Mouse (Mus musculus): ENCODE results near the gene Cln6.

The Cln6 gene

GRCm38 (mm10) chr9:62894486-62894885 lies 55.9 kb downstream of the Cln6 start:
- no peak for DNase-seq (ENCODE audit: low spot score in 2 of 2)

Measured in frontal cortex, postnatal 10 days (tissue).